Mouse (Mus musculus) limb, embryonic 14.5 days (tissue): Measurements from ENCODE around the gene Qrich2. TPM values are rescaled to one million over a fixed set of nuclear protein-coding genes. Genes with fewer than 3 reads are reported as not detected.
"Not testable (repeated sequence)": the region's sequence is repeated elsewhere in the genome, so short reads cannot be mapped to it uniquely, and the experiment has no call there.

Experiments
- ATAC-seq: fragments of 200-750 bp; cut with Nextera tagmentation; 2 replicates; pipeline ENCODE4 v1.8.0; 2017; ENCODE audit warnings: low read depth, moderate number of reproducible peaks, moderate TSS enrichment; ENCODE audit not compliant: low FRiP score
- DNase-seq: peaks from one replicate; pipeline ENCODE4 v3.0.0-alpha.2; 2015; ENCODE audit warnings: low spot score
- H3K27ac ChIP-seq: fragments of 300-500 bp; sonication (generic); replicated peaks from 2 replicates; pipeline ENCODE4 v1.5.1; 2014; ENCODE audit warnings: low read depth, mild to moderate bottlenecking, low read length, moderate library complexity, mixed read lengths
- H3K27me3 ChIP-seq: fragments of 300-500 bp; sonication (generic); 2 replicates; pipeline ENCODE4 v1.6.1; 2014; ENCODE audit warnings: low read length, mixed read lengths; ENCODE audit not compliant: control insufficient read depth, insufficient read depth
- H3K36me3 ChIP-seq: fragments of 300-500 bp; sonication (generic); 2 replicates; pipeline ENCODE4 v1.6.1; 2014; ENCODE audit warnings: mild to moderate bottlenecking, low read length, moderate library complexity, mixed read lengths; ENCODE audit not compliant: control insufficient read depth, insufficient read depth
- H3K4me1 ChIP-seq: fragments of 300-500 bp; sonication (generic); 2 replicates; pipeline ENCODE4 v1.6.1; 2014; ENCODE audit warnings: antibody characterized with exemption, low read length, mixed read lengths; ENCODE audit not compliant: control insufficient read depth, insufficient read depth
- H3K4me2 ChIP-seq: fragments of 300-500 bp; sonication (generic); replicated peaks from 2 replicates; pipeline ENCODE4 v1.6.1; 2014; ENCODE audit warnings: low read depth, mild to moderate bottlenecking, low read length, moderate library complexity; ENCODE audit not compliant: severe bottlenecking
- H3K4me3 ChIP-seq: fragments of 300-500 bp; sonication (generic); replicated peaks from 2 replicates; pipeline ENCODE4 v1.5.1; 2014; ENCODE audit warnings: low read length
- H3K9ac ChIP-seq: fragments of 300-500 bp; sonication (generic); 2 replicates; pipeline ENCODE4 v1.6.1; 2014; ENCODE audit warnings: mild to moderate bottlenecking, low read depth, low read length, moderate library complexity; ENCODE audit not compliant: severe bottlenecking
- H3K9me3 ChIP-seq: fragments of 300-500 bp; sonication (generic); 2 replicates; pipeline ENCODE4 v1.6.1; 2016; ENCODE audit warnings: low read length; ENCODE audit not compliant: control insufficient read depth
- POLR2A ChIP-seq: fragments of 200-500 bp; IDR thresholded peaks from 2 replicates; pipeline ENCODE4 v1.8.0; 2012; ENCODE audit warnings: inconsistent platforms, mild to moderate bottlenecking, moderate library complexity, borderline replicate concordance; ENCODE audit not compliant: insufficient read depth, insufficient read length; ENCODE audit errors: extremely low read depth
- whole genome bisulfite sequencing: fragments of 180-500 bp; shearing (Covaris S2); extraction: QIAGEN DNeasy Blood & Tissue Kit; methylation state at CpG from one replicate; pipeline ENCODE4 v1.1.7; 2014; 5-methylcytosine and 5-hydroxymethylcytosine counted together
- polyA plus RNA-seq, 2 experiments: library from polyadenylated mRNA; depleted of rRNA in 1 of 2; stranded (reverse) in 1 of 2; unstranded in 1 of 2; fragments of >200 nt; fragmentation: Nextera tagmentation in 1 of 2; extraction: Ambion mirVana in 1 of 2; gene quantifications; 2 replicates each; pipeline versions ENCODE4 v1.2.1 to v1.2.3; 2012 to 2014

Qrich2 gene
- polyA plus RNA-seq, 2 experiments = 0.17 to 0.33 TPM

DNA sequence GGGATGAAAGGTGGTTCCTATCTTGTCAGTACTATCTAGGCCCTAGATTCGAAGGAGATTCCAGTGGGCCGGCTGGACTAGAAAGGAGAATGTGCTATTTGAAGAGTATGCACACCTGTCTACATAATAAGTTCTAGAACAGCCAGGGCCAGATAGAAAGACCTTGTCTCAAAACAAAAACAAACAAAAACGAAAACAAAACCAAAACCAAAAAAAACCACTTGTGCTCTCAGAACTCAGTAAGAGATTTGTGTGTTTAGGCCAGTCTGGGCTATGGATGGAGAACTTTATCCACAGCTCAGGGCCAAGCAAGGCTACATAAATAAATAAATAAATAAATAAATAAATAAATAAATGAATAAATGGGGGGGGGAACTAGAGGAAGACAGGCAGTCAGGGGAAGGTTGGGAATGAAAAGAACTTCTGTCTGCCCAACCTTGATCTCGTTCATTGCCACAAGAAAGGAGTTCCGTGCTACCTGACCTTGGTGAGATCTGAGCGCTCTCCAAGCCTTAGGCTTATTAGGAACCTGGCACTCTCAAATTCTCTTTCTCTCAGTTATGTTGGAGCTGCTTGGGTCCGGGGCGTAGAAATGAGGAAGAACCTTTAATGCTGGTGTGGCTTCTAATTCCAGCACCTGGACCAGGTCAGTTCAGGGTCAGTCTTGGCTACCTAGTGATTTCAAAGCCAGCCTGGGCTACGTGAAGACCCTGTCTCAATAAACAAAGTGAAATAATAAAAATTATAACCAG lies 36.0 kb downstream of the Qrich2 start:
- Histone ChIP-seq H3K9me3 (no peaks in the 10 kb centered on the region), H3K27me3 (no peaks in the 10 kb centered on the region), H3K4me1 (peaks cover 1% of the 10 kb centered on the region; the same call in 1 of the 2 replicates), H3K27ac (no peak overlapping the region), H3K4me2 (no peak overlapping the region), H3K4me3 (no peak overlapping the region), H3K9ac (no peak overlapping the region), H3K36me3 (peaks cover under 1% of the 10 kb centered on the region; the same call in 1 of the 2 replicates)
- TF ChIP-seq POLR2A = no peak
- WGBS = 75% methylated on average over 9 of the region's 9 CpGs
- DNase-seq = no peak
- no peak for ATAC-seq

DNA sequence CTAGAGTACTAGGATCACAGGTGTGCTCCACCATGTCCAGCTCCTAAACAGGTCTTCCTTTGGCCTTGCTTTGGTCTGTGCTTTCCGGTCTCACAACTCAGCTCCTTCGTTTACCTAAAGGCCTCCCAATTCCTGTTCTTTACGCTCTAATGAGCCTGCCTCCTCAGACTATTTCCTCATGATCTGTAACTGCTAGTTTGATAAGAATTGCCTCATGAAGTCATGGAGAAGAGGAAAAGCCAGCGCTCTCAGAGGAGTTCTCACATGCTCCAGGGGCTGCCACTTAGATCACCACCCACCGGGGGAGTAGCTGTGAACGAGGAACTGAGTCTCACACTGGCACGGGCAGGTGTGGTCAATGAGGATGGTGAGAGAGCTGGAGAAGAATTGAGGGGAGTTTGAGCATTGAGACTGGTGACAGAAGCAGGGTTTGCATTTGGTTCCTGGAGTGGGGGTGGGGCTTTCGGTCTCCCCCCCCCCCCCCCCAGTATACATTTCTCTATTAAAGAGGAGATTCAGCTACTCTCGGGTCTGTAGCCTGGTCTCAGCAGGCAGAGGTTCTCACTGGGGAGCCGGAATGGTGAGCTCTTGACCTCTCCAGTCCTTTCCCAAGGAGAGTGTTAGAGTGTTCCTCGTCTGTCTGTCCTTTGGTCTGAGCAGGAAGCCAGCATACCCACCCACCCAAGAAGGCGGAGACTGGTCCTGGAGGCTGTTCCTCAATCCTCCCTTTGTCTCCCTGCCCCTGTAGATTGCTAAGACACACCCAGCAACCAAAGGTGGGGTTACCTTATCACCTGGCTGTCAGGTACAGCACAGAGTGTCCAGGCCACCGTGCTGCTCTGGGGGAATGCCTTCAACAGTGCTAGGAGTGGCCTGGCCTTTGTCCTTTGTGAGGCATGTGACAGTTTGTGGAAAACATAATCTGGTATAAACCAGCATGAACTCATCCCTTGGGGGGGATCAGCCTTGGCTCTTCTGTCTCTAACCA lies 36.9 kb downstream of the Qrich2 start:
- 47% methylated on average over 12 of the region's 13 CpGs for WGBS
- no peaks in the 10 kb centered on the region for H3K9me3 ChIP-seq
- no peak overlapping the region for H3K4me2 ChIP-seq
- H3K4me1 ChIP-seq = no peaks in the 10 kb centered on the region
- ATAC-seq (no peak), DNase-seq (no peak)
- no peaks in the 10 kb centered on the region for H3K27me3 ChIP-seq
- H3K4me3 ChIP-seq = no peak overlapping the region
- H3K36me3 ChIP-seq = no peaks in the 10 kb centered on the region
- H3K27ac ChIP-seq = no peak overlapping the region
- no peak for TF ChIP-seq POLR2A
- H3K9ac ChIP-seq = no peak overlapping the region

- no peak overlapping the region for H3K9ac ChIP-seq
- no peak for ATAC-seq
- H3K4me2 ChIP-seq = no peak overlapping the region
- H3K27ac ChIP-seq = no peak overlapping the region
- H3K4me3 ChIP-seq = no peak overlapping the region
- no peaks in the 10 kb centered on the region for H3K4me1 ChIP-seq
- WGBS = 68% methylated on average over 6 of the region's 6 CpGs
- H3K36me3 ChIP-seq = no peaks in the 10 kb centered on the region
- no peak for DNase-seq
- no peak for TF ChIP-seq POLR2A
- H3K27me3 ChIP-seq = no peaks in the 10 kb centered on the region
- H3K9me3 ChIP-seq = no peaks in the 10 kb centered on the region
Measured at GRCm38 (mm10) chr11:116426852-116427575, 39.0 kb downstream of the Qrich2 start.

DNA sequence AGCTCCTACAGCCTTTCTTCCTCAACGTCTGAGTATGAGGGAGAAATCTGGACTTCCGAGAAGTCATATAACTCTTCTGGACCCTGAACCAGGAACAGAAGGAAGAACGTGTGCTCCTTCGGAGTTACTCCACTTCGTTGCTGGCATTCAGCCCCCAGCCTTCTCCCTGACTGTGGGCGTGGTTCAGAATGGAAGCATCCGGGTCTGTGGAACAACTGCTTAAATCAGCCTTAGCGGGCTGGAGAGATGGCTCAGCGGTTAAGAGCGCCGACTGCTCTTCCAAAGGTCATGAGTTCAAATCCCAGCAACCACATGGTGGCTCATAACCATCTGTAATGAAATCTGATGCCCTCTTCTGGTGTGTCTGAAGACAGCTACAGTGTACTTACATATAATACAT lies 39.7 kb downstream of the Qrich2 start:
- not testable (repeated sequence) for H3K36me3 ChIP-seq, H3K9ac ChIP-seq, H3K4me2 ChIP-seq, DNase-seq, H3K4me1 ChIP-seq, H3K9me3 ChIP-seq, ATAC-seq, H3K27ac ChIP-seq, H3K27me3 ChIP-seq, H3K4me3 ChIP-seq
- WGBS = 80% methylated on average over 11 of the region's 11 CpGs
